Mouse (Mus musculus): ENCODE data around the gene Gpr119.

Gpr119 gene

DNA sequence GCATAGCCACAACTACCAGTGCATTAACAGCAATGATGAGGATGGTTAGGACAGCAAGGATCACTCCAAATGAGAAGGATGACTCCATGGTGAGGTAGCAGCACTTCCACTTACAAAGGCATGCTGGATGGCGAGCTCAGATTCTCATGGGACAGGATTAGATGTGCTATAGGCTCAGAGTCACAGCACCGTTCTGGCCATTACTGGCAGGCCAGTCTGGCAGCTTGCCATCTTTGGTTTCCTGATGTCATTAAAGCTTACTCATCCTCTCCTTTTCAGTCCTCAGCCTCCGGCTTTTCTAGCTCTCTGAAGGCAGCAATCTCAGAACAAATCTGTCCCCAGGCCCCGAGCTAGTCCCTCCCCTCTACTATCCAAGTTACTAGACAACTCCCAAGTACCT lies at the start of gene Gpr119:
TSS of gene Gpr119 (minus strand) at position 308 of the 400 bp plus-strand sequence.
- no peak for DNase-seq

DNA sequence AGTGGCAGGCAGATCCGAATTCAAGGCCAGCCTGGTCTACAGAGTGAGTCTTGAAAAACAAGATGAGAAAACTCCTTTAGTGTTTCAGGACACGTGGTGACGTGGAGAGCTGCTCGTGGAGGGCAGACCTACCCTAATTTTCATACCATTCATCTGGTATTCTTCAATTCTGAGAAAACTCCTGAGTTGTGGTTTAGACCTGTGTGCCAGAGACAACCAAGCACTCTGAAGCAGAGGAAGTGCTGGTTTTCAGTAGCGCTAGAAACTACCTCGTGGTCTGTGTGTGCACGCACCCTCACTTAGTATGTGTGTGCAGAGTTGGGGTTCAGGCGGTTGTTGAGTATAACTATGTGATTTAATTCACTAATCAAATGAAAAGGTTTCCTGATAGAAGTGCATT lies 38.6 kb upstream of the Gpr119 start:
- no peak for DNase-seq

DNA sequence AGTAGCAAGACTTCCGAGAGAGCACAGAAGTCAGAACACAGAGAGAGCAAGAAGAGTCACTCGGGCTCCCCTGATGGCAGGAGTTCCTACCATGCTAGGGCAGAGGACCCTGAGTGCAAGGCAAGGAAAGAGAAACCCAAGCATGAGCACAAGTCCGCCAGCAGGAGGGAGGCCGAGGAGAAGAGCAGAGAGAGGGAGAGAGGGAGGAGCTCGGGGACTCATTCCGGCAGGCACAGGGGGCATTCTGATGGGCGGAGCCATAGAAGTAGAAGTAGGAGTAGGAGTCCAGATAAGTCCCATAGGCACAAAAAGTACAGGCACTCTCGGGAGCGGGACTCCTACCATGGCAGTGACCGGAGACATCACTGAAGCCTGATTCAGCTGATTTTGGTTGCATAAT lies 35.4 kb upstream of the Gpr119 start:
- no peak for DNase-seq

DNA sequence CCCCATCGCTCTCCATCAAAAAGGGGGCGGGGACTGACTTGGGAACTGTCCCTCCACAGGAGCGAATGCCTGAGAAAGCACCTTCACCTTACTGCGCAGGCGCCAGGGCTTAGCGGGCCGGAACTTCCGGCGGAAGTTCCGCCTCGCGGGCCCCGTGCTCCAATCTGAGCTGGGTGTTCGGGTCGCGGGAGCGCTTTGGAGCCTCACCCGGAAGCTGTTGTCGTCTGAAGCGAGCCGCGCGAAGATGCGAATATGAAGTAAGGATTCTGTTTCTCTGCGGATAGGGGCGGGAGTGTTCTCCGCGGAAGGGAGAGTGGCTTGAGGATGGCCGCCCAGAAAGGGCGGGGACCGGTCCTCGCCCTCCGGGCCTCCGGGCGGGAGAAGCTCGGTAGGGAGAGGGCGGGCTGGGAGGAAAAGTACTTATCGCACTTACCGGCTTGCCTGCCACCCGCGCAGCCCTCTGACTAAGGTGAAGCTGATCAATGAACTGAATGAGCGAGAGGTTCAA lies 20.6 kb upstream of the Gpr119 start, which contains the start of gene Rbmx2:
TSS of gene Rbmx2 (plus strand) at position 141 of the 508 bp plus-strand sequence.
- peak; percentile 78 to 79 for DNase-seq

DNA sequence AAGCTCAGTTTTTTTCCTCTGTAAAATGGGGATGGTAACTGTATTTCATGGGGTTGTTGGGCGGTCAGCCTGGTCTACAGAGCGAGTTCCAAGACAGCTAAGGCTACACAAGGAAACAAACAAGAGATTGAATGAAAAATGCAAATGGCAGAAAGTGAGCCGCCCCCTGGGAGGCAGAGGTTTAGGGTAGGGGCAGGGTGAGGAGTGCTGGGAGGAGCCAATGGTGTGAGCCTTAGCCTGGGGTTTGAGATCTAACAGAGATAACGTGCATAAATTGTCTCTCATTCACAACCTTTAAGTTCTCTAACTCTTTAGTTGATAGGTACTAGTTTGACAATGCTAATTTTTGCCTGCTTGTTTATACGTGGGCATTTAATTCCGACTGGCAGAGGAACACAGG lies 20.2 kb upstream of the Gpr119 start:
- DNase-seq: no peak

DNA sequence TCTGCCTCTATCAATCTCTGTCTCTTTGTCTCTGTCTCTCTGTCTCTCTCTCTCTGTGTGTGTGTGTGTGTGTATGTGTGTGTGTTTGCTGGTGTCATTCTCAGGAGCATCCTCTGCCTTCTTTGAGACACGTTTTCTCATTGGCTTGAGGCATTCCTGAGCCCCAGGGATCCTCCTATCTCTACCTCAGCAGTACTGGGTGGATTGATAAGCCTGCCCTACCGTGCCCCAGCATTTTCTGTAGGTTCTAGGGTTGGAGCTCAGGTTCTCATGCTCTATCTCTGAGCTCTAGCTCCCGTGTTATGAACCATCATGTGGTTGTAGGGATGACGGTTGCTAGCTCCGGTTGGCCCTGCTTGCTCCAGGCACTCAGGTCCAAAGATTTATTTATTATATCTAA lies 9.6 kb upstream of the Gpr119 start:
- no peak for DNase-seq

DNA sequence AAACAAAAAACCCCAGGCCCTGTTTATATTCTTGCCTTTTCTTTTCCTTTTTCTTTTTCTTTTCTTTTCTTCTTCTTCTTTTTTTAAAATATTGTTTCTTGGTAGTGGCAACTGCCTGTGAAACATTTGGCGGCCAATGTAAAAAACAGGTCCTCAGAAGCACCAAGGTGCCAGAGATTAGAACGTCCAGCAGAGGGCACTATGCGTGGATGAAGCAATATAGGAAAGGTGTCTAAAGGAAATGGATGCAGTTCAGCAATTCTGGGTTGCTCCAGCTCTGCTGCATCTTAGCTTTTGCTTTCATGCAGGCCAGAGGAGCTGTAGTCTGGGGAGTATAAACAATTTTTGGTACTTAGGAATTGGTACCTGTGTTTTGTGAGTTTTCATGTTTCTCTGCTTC lies 9.2 kb upstream of the Gpr119 start:
- peak in 1 of 2 experiments; percentile 7 for DNase-seq

DNA sequence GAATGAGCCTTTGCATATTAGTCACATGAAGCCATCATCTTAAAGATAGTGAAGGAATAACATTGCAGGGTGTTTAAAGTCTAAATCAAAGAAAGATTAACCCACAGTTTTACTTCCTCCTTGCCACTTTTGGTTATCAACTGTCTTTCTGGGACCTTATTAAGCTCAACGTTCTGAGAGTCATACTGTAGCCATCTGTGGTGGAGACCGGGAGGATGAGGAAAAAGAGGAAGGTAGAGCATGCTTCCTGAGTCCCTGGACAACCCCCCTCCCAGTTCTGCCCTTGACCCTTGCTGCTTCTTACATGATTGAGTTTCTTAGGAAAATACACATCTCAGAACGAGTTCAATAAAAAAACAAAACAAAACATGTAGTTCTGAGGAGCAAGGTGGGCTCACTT lies 2.6 kb downstream of the Gpr119 start:
- no peak for DNase-seq

DNA sequence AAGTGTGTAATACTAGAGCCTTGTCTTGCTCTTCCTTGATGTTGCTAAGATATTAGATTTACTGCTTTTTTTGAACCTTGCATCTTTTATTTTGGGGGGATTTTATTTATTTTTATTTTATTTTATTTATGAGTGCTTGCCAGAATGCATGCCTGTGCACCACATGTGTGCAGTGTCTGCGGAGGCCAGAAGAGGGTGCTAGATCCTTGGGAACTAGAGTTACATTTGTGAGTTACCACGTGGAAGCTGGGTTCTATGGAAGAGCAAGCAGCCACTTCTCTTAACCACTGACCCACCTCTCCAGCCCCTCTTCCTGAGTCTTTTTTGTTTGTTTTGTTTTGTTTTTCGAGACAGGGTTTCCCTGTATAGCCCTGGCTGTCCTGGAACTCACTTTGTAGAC lies 4.7 kb downstream of the Gpr119 start:
- DNase-seq: no peak

DNA sequence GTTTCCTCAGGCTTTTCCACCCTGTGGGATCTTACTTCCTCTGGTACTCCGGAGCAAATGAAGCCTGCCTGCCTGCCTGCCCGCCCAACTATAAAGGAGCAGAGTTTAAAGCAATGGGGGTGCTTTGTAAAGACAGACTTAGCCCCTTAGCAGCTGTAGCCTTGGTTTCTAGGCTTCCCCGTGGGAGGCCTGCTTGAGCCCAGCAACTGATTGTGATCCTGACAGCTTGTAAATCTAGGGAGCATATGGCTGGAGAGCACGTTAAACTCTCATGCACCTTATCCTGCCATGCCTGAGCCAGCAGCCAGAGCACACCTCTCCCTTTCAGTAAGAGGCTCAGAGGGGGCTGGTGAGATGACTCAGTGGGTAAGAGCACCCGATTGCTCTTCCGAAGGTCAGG lies 7.5 kb downstream of the Gpr119 start:
- DNase-seq: no peak

DNA sequence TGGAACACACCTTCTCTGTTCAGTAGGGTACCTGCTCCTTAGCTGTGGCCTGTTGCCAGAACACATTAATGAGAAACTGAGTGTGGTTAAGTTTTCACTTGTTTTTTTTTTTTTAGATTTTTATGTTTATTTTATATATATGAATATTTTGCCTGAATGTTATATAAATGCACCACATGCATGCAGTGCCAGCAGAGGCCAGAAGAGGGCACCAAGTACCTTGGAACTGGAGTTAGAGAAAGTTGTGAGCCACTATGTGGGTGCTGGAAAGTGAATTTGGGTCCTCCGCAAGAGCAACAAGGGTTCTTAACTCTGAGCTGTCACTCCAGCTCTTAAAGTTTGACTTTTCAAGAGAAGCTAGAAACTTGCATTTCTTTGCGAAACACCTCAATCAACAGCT lies 30.2 kb downstream of the Gpr119 start:
- peak; percentile 2 to 15 for DNase-seq

DNA sequence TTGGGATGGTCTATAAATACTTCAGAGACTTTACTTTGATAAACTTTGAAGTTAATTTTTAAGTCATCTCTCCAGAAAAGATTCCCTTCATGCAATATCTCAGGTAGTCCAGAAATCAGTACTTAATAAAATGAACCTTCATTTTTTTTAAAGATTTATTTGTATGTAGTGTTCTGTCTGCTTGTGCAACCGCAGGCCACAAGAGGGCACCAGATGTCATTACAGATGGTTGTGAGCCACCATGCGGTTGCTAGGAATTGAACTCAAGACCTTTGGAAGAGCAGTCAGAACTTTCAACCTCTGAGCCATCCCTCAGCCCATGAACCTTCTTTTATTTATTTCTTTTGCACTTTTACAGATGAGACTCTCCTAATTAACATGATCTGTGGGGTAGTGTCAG lies 37.2 kb downstream of the Gpr119 start:
- no peak for DNase-seq

DNA sequence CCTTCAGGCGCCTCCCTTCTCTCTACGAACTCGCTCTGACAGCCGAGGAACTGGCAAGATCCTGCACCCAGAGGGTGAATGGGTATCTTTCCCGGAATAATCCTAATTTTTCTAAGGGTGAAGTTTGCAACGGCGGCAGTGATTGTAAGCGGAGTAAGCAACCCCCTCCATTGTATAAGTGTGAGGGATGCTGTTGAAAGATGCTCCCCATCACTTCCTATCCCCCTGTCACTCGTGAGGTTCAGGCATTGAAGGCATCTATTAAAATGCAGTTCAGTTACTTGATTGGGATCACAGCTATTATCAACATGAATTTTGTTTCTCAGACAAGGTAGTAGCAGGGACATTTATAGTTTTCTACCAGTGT lies 50.2 kb downstream of the Gpr119 start:
- DNase-seq: no peak

DNA sequence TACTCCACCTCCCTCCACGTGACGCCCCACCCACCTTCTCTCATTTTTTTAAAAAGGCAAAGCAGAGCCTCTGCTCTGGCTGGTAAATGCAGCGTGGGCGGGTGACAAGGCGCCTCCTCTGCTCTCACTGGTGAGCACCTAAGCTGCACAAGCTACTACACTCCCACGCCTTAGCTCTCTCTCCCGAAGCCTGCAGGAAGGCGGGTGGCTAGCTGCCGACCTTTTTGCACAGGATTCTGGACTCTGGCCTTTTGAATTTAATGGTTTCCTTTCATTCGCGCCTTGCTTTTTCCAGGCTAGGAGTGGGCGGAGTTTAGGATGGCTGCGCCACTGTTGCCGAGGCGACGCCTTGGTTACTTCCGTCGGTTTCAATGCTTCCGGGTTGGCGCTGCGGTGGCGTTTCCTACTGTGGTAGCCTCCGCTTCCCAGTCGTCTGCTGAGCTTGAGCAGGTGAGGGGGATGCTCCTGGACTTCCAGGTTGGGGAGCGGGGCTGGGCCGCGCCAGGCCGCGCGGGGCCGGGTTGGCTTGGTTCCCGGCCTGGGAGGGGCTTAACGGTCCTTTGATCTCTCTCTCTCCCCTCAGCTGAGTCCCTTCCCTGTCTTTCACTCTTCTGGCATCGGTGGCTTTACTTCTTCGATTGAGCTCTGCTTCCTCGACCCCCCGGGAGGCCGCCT lies 50.8 kb downstream of the Gpr119 start, which contains the start of gene Slc25a14:
TSS of gene Slc25a14 (plus strand) at position 35 of the 675 bp plus-strand sequence.
- DNase-seq: peak; percentile 61 to 65

DNA sequence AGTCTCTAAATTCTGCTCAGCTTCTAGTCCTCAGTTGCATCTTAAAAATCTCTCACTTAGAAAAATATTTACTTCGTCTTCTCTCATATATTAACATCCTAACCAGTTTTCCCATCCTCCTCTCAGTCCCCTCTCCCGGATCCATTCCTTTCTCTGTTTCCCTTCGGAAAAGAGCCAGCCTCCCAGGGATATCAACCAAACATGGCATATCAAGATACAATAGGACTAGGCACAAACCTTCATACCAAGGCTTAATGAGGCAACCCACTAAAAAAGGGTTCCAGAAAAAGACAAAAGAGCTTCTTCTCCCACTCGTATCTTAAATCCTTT lies 51.3 kb downstream of the Gpr119 start:
- no peak for DNase-seq
